Mouse (Mus musculus) left cerebral cortex, postnatal 36 days (tissue): ENCODE measurements at regions not wholly inside any gene's neighbourhood (a gene's known extent, or its start where the extent isn't known, plus 50 kb on each side); places are given as distances from the start of the nearest gene placed in this dataset.
A peak's percentile ranks its signal among the peaks of the same experiment; 100 is the strongest.
"Not testable (repeated sequence)": the region's sequence is repeated elsewhere in the genome, so short reads cannot be mapped to it uniquely, and the experiment has no call there.

ENCODE experiments used
- DNase-seq, 2 experiments: peaks; one replicate each; pipeline ENCODE4 v3.0.0; 2021 to 2022; ENCODE audit warnings: low spot score in 2 of 2, mixed read lengths in 1 of 2
- intact Hi-C: fragments of 180-260 bp; cut with DNase I; formaldehyde crosslinking; loops from one replicate; pipeline ENCODE4 v1.15.1; 2025

DNA sequence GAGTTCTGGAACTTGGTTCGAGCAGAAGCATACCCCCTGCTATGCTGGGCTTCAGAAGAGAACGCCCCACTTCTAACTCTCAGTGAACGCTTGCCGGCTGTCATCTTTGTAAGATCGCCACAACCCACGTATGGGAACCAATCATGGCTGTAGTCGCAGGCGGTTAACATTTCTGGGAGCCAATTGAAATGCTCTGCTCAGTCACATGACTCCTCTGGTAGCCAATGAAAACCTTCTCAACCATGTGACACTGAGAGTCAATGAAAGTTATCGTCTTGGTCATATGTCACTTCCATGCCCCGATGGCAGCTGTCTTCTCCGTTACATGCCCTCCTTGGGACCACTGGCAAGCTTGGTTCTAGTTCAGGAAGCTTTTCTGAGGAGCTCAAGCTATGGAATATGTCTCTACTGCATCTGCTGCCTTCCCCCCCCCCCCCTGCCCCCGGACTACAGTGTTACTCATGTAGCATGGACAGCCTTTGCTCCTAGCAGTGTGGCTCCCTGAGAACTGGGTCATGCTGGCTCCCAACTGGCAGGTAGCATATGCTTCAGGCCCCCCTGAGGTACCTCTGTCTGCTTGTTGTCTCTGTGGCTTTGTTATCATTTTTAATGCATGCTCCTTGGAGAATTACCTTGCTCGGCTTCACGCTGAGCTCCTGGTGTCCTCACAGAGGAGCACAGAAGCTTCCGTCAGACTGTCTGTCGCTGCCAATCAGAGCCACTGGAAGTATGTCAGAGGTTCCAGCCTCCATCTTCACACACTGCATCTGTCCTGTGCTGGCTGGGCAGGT is 122.3 kb upstream of the Ajap1 start:
- intact Hi-C loops = loop anchor here (5.0 kb wide), 1 partner anchor 123 kb away; the partner anchor contains the start of gene Ajap1
- DNase-seq = no peak

DNA sequence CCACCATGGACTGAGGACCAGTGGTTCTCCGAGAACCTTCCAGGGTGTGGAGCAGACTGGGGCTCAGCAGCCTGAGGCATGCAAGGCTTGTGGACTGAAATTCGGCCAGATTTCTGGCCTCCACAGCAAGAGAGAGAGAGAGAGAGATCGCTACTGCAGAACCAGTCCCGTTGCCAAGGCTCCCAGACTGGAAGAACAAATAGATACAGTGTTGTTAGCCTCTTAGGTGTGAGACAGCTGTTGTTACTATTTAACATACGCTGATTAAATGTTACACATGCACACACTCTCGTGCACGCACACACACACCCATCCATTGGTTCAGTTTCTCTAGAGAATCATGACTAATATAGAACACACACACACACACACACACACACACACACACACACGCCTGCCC is 133.4 kb upstream of the Ajap1 start:
- intact Hi-C loops = no loop called here
- DNase-seq = no peak

DNA sequence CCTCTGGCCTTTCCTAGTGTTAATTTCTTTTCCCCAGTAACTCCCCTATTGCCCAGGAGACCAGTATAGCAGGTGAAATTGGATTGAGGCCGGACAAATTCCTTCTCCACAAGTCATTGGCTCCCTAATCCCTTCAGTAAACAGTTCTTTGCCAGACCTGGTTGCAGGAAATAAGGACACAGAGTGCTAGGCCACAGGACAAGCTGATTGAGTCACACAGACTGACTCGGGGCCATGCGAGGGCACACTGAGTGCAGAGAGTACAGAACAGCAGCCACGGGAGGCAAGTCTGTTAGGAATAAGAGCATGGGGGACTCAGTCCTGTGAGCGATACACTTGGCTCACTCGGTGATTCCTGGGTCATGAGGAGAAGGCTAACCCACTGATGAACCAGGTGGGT is 134.3 kb upstream of the Ajap1 start:
- intact Hi-C loops = no loop called here
- DNase-seq = no peak

DNA sequence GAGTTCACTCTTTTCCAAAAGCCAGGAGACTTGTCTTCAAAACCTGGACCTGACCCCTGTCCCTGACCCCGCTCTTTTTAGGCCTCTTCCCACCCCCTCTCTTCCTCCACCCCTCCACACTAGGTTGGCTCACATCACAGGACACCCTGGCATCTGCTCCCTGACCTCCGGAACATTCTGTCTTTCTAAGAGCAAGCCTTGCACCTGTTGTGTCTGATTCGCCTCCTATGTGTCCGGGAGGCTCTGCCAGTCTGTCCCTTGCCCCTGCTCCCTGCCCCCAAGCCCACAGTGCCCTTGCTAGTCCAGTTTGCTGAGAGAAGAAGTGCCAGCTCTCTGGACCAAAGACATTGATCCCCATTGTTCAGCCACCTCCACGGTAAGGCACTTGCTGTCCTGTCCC is 138.3 kb upstream of the Ajap1 start:
- DNase-seq = no peak
- intact Hi-C loops = no loop called here

DNA sequence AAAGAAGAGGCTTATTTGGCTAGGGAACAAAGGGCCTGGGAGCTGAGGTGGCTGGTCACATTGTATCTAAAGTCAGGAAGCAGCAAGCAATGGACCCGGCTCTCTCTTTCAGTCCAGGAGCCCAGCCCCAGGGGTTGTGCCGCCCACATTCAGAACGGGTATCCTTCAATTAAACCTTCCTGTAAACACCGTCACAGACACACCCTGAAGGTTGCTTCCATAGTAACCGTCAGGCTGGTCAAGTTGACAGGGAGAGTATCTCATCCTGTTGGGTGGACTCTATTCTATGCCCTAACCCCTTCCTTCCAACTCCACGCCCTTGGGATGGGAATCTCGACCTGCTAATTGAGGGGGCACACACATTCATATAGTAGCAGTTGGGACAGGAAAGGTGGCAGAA is 148.6 kb upstream of the Ajap1 start:
- no peak for DNase-seq
- intact Hi-C loops = no loop called here

DNA sequence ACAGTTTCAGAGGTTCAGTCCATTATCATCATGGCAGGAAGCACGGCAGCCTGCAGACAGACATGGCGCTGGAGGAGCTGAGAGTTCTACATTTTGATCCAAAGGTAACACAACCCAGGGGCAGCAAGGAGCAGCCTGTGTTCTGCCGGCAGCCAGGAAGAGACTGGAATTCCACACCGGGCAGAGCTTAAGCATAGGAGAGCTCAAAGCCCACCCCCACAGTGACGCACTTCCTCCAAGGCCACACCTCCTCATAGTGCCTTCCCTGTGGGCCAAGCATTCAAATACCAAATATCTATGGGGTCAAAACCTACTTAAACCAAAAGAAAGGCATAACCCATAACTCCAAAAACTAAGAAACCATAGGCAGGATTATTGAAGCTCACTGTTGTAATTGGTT is 149.4 kb upstream of the Ajap1 start:
- no peak for DNase-seq
- intact Hi-C loops = no loop called here

DNA sequence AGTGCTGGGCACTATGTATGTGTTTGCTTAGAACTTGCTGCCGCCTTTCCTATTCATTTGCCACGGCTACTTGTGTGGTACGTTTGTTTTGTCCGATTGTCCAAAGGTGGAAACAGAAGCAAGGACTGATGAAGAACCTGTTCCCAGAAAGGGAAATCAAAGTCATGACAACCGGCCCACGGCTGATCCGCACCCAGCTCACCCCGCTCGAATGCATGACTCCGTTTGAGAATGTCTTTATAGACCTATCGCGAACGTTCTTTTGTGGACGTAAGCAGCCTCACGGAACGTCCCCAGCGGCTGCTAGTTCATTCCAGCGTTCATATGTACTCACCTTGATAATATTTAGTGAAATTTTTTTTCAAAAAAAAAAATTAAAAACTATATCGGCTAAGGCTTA is 149.9 kb upstream of the Ajap1 start:
- intact Hi-C loops = no loop called here

DNA sequence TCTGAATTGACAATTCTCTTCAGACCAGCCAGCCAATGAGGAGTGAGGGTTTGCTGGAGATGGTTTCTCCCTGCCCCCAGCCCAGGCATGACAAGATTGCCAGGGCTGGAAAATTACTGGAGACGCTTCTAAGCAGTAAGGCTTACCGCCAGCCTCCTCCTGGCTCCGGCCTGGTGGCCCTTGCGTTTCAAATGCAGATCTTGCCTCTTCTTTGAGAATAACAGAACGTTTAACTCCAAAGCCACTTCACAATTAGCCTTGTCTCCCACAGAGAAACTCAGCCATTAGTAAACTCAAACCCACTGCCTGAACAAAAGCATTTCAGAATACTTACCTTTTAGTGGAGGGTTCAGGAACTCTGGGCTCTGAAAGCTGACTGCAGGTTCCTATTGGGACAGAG is 150.6 kb upstream of the Ajap1 start:
- DNase-seq = peak in 1 of 2 experiments; percentile 27

More for the DNA sequence above, 149.9 kb upstream of the Ajap1 start:
- DNase-seq = no peak

DNA sequence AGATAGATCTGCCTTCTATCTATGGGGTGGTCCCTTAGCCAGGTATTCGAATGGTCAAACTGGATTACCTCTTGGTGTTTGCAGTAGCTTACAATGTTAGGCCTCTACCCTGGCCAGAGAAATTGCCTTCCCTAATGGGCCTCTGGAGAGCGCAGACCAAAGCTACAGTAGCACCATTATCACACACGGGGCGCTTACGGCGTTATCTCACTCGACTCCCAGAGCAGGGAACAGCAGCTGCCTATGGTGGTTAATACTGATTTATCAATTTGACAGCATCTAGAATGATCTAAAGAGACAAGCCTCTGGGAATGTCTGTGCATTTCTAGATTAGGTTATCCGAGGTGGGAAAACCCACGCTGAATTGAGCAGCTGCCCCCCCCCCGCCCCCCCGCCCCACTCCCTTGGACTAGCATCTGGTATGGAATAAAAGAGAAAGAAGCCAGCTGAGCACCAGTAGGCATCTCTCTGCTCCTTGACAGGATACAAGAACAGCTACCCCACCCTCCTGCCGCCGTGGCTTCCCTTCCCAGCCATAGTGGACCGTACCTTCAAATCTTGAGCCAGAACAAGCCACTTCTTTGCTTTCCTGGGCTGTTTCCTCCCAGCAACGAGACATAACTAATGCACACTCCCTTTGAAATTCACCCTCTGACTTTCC is 151.7 kb upstream of the Ajap1 start:
- DNase-seq = no peak
- intact Hi-C loops = no loop called here

More for the DNA sequence above, 150.6 kb upstream of the Ajap1 start:
- intact Hi-C loops = no loop called here

DNA sequence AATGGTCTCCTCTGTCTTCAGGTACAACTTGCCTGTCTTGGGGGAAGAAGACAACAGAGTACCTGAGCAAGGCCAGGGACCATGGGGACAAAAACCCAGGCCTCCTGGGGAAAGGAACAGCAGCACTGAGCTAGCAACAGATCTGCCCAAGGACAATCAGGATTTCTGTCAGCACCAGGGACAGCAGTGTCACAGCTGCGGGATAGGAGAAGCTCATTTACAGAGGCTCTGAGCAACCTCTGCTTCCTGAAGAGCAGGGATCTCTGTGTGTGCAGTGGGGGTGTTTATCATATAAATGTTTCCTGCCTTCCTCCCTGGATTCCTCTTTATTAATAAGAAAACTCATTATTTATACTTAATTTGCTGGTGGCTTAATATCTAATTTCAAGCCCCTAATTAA is 155.4 kb upstream of the Ajap1 start:
- no peak for DNase-seq
- intact Hi-C loops = no loop called here

DNA sequence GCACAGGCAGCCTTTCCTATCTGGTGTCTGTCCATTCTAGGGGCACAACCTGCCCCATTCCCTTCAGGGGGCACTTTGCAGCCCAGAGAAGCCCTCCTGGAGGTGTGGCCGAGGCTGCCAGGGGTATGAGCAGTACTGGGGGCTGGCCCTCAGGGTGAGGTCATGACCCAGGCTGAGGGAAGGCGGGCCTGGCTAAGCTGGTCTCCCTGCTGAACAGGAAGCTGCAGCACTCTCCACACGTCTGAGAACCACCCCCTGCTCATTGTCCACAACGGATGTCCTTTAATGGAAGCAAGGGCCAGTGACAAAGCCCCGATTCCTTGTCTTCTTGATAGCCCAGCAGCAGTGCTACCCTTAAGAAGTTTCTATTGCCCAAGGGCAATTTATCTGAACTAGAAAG is 169.2 kb upstream of the Ajap1 start:
- intact Hi-C loops = no loop called here
- no peak for DNase-seq

DNA sequence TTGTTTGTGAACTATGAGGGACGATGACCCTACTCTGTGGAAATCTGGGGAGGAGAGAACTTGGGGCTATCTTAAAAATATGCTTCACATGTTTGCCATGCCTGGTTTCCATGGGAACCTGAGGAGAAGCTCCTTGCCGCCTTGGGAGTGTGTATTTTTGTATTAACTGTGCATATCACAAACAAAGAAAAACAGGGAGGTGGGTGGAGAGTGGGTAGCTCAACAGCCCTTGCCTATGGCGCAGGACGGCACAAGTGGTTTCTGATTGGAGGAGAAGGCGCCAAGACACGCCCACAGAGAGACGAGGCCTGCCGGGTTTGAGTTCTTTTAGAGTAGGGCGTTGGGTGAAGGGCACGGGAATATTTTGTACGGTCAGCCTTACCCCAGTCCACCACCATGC is 170.2 kb upstream of the Ajap1 start:
- intact Hi-C loops = no loop called here
- peak; percentile 26 to 35 for DNase-seq

DNA sequence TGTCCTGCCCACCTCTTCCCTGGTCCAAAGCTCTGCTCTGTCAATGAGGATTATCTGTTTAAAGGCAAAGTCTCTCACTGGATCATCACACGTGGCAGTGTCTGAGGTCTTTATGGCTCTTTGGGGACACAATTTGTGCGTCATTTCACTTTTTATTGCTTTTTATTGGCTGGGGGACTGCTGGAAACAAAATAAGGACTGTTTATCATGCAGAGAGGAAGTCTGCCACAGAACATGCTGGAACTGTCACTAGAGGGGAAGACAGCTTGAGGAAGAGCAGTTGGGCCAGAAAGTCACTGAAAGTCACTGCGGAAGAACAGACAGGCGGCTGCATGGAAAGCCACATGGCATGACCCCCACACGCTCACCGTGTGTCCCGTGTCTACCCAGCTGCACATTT is 180.1 kb upstream of the Ajap1 start:
- intact Hi-C loops = no loop called here
- DNase-seq = no peak

DNA sequence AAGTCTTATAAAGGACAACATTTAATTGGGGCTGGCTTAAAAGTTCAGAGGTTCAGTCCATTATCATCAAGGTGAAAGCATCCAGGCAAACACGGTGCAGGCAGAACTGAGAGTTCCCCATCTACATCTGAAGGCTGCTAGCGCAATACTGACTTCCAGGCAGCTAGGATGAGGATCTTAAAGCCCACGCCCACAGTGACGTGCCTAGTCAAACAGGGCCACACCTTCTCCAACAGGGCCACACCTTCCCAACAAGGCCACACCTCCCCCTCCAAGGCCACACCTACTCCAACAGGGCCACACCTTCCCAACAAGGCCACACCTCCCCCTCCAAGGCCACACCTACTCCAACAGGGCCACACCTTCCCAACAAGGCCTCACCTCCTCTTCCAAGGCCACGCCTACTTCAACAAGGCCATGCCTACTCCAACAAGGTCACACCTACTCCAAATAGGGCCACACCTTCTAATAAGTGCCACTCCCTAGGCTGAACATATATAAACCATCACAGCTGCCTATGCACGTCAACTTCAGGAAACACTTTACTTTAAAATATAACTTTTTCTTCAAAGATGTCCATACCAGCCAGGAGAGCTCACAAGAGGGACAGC is 184.1 kb upstream of the Ajap1 start:
- intact Hi-C loops, DNase-seq: not testable (repeated sequence)

DNA sequence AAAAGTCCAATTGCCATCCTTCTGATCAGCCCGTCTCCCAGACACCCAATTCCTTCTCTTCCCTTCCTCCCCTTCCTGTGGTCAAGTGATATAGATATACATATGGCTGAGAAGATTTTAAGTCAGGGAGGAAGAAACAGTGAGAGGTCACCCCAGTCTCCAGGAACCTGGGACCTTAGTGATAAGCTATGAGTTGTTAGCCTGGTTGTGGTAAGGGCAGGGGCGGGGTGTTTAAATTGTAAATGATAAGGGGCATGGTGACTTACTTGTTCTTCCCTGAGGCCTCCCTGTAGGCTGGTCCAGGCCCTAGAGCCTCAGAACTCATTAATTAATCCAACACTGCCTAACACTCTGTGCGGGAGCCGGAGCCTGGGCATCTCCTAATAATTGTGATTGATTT is 186.5 kb upstream of the Ajap1 start:
- intact Hi-C loops = no loop called here
- no peak for DNase-seq

DNA sequence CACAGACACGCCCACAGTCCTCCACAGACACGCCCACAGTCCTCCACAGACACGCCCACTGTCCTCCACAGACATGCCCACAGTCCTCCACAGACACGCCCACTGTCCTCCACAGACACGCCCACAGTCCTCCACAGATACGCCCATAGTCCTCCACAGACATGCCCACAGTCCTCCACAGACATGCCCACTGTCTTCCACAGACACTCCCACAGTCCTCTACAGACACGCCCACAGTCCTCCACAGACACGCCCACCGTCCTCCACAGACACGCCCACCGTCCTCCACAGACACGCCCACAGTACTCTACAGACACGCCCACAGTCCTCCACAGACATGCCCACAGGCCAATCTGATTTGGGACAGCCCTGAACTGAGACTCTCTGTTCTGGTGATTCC is 187.6 kb upstream of the Ajap1 start:
- intact Hi-C loops = no loop called here
- DNase-seq = no peak

DNA sequence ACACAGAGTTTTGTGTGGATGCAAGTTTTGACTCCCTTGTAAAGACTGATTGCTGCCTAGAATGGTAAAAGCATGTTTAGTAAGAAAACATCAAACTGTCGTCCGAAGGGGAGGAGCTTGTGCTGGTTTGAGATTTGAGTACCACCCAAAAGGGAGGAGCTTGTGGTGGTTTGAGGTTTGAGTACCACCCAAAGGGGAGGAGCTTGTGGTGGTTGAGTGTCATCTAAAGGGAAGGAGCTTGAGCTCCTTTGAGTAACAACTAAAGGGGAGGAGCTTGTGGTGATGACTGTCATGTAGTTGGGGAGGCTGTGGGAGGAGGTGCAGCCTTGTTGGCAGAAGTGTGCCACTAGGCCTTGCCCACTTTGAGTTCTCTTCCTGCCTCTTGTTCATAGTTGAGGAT is 192.8 kb upstream of the Ajap1 start:
- intact Hi-C loops = no loop called here

DNA sequence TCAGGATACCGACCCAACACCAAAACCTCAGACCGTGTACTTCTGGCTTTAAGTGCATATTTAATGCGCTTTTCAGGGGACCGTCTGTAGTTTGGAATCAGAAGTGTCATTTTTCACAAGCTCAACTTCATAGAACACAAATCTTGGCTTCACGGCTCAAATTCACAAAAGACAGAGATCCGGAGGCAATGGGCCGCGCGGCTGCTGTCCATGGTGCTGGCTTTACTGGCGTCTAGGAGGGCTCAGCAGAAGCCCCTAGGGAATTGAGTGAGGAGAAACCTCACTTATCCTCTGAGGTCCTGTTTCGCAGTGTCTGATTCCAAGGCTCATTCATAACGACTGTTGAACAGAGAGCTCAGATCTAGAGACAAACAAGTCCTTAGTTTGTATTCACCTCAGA is 196.5 kb upstream of the Ajap1 start:
- intact Hi-C loops = no loop called here
- no peak for DNase-seq

More for the DNA sequence above, 192.8 kb upstream of the Ajap1 start:
- DNase-seq = no peak

DNA sequence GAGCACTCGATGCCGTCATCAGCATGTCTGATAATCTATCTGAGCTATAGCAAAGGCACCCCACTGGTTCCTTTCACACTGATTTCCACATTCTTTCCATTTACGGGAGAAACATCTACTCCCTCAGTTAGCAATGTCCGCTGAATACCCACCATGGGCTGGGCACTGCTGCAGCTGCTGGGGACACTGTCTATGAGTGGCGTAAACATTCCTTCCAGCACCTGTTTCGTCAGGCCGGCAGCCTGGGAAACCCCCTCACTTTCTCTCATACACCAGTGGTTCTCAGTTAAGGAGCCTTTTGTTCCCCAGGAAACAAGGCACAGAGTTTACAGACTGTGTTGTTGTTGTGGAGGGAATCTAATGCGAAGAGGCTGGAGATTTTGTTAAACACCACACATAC is 205.8 kb upstream of the Ajap1 start:
- intact Hi-C loops = no loop called here
- no peak for DNase-seq

DNA sequence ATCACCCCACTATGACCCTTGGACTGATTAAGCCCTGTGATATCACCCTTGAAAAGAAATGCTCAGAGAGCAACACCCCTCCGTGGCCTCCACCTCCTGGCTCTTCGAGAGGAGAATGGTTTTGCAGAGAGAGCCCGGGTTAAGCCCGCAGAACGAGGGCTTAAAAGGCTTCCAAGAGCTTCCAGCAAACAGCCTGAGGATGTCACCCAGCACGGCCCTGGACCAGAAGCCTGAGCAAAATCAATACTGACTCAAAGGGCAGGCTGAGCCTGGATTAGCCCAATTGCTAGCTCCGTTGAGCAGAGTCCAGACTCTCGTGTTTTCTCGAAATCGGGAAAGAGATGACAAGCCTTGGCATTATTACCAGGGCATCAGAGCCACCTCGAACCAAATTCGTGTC is 211.3 kb upstream of the Ajap1 start:
- intact Hi-C loops = no loop called here

DNA sequence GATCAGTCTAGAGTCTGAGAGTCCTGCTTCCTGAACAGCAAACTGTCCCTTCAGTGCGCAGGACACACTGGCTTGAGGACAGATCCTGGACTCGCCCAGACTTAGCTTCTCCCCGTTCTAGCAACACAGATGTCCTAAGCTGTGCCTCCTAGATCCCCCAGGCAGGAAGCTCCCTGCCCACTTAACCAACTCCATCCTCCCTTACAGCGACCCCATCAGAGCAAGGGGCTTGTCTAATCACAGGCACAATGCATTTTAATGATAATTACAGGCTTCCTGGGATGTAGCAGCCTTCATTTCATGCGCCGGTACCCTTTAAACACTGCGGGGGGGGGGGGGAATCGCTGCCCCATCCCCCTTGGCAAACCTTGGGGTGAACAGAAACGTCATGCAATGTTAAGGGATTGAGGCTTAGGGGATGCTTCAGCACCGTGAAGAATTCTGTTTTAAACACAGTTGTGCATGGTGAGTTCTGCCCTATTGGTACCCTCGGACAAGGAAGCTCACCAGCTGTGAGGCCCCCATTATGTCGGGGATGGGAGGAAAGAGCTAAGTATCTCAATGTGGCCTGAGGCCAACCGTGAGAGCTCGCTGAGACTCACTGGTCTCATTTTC is 213.9 kb upstream of the Ajap1 start:
- intact Hi-C loops = no loop called here
- DNase-seq = no peak

More for the DNA sequence above, 211.3 kb upstream of the Ajap1 start:
- DNase-seq = no peak
